Mouse (Mus musculus): ENCODE results near the gene Axl.

The Axl gene

DNA sequence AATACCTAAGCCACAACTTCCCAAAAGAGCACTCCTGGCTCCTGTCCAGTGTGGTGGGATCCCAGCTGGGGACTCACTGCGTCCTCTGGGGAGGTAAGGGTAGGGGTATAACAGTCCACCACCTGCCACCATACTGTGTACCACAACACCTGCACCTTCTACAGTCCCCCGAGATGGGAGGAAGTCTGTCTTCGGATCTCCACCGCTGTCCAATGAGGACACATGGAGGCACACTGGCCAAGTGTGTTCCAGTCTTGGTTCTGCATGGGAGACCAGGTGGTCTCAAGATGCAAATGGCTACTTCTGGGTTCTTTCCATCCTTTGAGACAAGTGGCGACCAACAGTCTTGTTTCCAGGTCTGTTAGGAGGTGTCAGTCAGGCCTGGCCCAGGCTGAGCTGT lies 77.3 kb downstream of the Axl start:
- no peak for DNase-seq (ENCODE audit: low read depth, low spot score)

DNA sequence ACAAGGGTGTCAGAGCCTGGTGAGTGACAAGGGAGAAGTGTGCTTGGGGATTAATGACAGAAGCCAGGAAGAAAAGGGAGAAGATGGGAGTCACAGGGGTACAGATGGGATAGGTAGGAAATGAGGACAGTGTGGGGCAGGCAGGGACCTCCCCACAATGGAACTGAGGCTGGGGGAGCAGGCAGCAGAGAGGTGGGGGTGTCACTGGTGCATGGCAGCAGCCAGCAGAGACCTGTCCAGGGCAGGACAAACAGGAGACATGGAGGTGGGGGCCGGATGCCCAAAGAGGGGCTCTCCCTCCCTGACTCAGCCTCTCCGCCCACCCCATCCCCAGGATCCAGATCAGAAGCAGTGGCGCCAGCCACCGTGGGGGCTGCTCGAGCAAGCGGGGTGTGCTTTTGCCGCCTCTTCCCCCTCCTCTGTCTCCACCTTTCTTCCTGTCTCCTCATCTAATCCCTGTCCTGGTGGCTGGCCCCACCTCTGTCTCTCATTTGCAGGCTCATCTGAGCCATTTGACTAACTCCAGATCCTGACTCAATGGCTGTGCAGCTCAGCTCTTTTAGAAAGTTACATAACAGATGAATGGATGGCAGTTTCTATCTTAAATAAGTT lies 77.9 kb downstream of the Axl start:
- DNase-seq (ENCODE audit: low read depth, low spot score) = no peak

DNA sequence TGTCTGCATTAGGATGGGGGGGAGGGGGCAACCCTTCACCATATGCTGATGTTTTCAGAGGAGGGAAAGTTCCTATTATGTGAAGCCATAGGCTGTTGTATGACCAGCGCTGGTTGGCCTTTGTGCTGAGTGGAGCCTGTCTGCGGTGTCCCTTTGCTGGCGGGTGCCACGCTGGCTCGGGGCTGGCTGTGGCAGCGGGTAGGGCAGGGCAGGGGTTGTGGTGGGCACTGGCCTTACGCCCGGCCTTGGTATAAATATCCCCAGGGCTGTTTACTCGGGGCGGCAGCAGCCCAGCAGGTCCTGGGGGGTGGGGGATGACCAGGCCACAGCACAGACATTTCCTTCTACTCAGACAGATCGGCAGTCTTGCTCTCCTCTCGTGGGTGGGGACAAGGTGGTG lies 78.5 kb downstream of the Axl start:
- DNase-seq (ENCODE audit: low read depth, low spot score) = no peak

DNA sequence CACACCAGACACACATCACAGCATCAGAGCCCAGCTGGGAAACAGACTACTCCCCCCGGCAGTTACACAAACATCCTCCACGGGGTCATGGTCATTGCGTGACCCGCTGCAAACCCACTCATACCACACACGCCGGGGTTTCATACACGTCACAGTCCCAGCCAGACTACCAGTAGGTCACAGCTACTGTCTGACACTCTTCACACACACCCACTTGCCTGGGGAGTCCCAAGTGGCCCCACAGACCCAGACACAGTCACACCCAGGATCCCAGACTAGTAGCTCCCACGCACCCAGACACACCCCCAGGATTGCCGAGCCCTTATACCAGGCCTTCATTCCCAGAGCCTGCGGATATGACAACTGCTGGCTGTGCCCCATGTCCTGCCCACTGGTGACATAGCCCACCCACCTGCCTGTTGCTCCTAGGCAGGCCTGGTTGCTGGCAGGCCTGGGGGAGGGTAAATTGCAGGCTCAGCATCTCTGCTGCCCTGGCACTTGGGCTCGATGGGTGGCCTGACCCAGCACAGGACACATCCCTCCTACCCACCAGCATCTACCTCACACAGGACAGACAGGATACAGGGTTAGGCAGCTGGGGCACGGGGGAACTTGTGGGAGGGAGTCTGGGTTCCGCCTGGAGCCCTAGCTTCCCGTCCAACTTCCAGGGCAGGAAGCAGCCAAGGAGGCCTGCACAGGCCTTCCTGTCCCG lies 80.8 kb downstream of the Axl start:
- DNase-seq (ENCODE audit: low read depth, low spot score) = no peak

All from WW6 (cell line).